Mouse (Mus musculus) erythroblast, embryonic 14.5 days (primary cell): ENCODE data around the gene Palm. TPM values are rescaled to one million over a fixed set of nuclear protein-coding genes. Genes with fewer than 3 reads are reported as not detected.

Experiments used
- H3K27me3 ChIP-seq: 2 replicates; pipeline ENCODE4 v1.6.1; 2012; ENCODE audit warnings: inconsistent platforms; ENCODE audit not compliant: control insufficient read depth
- H3K36me3 ChIP-seq: 2 replicates; pipeline ENCODE4 v1.6.1; 2012; ENCODE audit warnings: mild to moderate bottlenecking, inconsistent platforms; ENCODE audit not compliant: control insufficient read depth
- H3K4me1 ChIP-seq: 2 replicates; pipeline ENCODE4 v1.6.1; 2012; ENCODE audit warnings: inconsistent platforms; ENCODE audit not compliant: control insufficient read depth
- H3K4me3 ChIP-seq: replicated peaks from 2 replicates; pipeline ENCODE3; 2012; ENCODE audit warnings: moderate library complexity, mild to moderate bottlenecking, inconsistent platforms
- H3K9me3 ChIP-seq: 2 replicates; pipeline ENCODE4 v1.6.1; 2012; ENCODE audit warnings: low read length, inconsistent platforms, mixed read lengths; ENCODE audit not compliant: control insufficient read depth
- GATA1 ChIP-seq: IDR thresholded peaks from 2 replicates; pipeline ENCODE4 v1.6.1; 2012; ENCODE audit warnings: low read length, inconsistent platforms, mixed read lengths
- TAL1 ChIP-seq: IDR thresholded peaks from 3 replicates; pipeline ENCODE4 v1.6.1; 2012; ENCODE audit warnings: low read length, inconsistent platforms, mixed read lengths
- polyA plus RNA-seq: library from polyadenylated mRNA; stranded (reverse); fragments of >175 nt; gene quantifications from 2 replicates; pipeline ENCODE4 v1.2.3, GENCODE M21; 2012

The Palm gene
- polyA plus RNA-seq, 1 experiment = 0.52 TPM

GRCm38 (mm10) chr10:79790861-79791260 is 2.5 kb upstream of the Palm start, which contains the start of gene Prss57:
Prss57 (minus strand) TSS chr10:79790961.
- peaks cover 18% of the 10 kb centered on the region for H3K4me1 ChIP-seq
- H3K27me3 ChIP-seq = peaks cover 24% of the 10 kb centered on the region
- TF ChIP-seq GATA1 = no peak
- no peak for TF ChIP-seq TAL1
- no peak within 1 kb of the TSS for H3K4me3 ChIP-seq
- no peaks in the 10 kb centered on the region for H3K9me3 ChIP-seq
- no peaks in the 10 kb centered on the region for H3K36me3 ChIP-seq

GRCm38 (mm10) chr10:79792339-79793040 is 882 bp upstream of the Palm start:
- TF ChIP-seq TAL1 = no peak
- TF ChIP-seq GATA1 = no peak
- Histone ChIP-seq H3K36me3 (no peaks in the 10 kb centered on the region), H3K27me3 (peaks cover 24% of the 10 kb centered on the region), H3K4me3 (no peak overlapping the region), H3K4me1 (peaks cover 22% of the 10 kb centered on the region), H3K9me3 (no peaks in the 10 kb centered on the region)

- peaks cover 24% of the 10 kb centered on the region for H3K27me3 ChIP-seq
- peaks cover 31% of the 10 kb centered on the region for H3K4me1 ChIP-seq
- no peaks in the 10 kb centered on the region for H3K9me3 ChIP-seq
- peak overlapping the region; percentile 57 for H3K4me3 ChIP-seq
- no peaks in the 10 kb centered on the region for H3K36me3 ChIP-seq
- TF ChIP-seq TAL1 = no peak
- no peak for TF ChIP-seq GATA1
These were observed 542 bp downstream of the Palm start for GRCm38 (mm10) chr10:79793738-79794490.

- TF ChIP-seq TAL1 (no peak), GATA1 (no peak)
- Histone ChIP-seq H3K27me3 (peaks cover 24% of the 10 kb centered on the region), H3K36me3 (no peaks in the 10 kb centered on the region), H3K4me3 (no peak overlapping the region), H3K4me1 (peaks cover 31% of the 10 kb centered on the region), H3K9me3 (no peaks in the 10 kb centered on the region)
These were observed 1.1 kb downstream of the Palm start for GRCm38 (mm10) chr10:79794491-79794931.

- Histone ChIP-seq H3K36me3 (no peaks in the 10 kb centered on the region), H3K9me3 (no peaks in the 10 kb centered on the region), H3K4me3 (no peak overlapping the region), H3K27me3 (peaks cover 21% of the 10 kb centered on the region), H3K4me1 (peaks cover 31% of the 10 kb centered on the region)
- no peak for TF ChIP-seq GATA1
- TF ChIP-seq TAL1 = no peak
These were observed 2.5 kb downstream of the Palm start for GRCm38 (mm10) chr10:79795905-79796304.

GRCm38 (mm10) chr10:79797326-79797725 is 4.0 kb downstream of the Palm start:
- no peak for TF ChIP-seq TAL1
- TF ChIP-seq GATA1 = no peak
- H3K27me3 ChIP-seq = peaks cover 21% of the 10 kb centered on the region
- H3K4me1 ChIP-seq = peaks cover 35% of the 10 kb centered on the region
- H3K4me3 ChIP-seq = no peak overlapping the region
- no peaks in the 10 kb centered on the region for H3K36me3 ChIP-seq
- no peaks in the 10 kb centered on the region for H3K9me3 ChIP-seq

- no peaks in the 10 kb centered on the region for H3K9me3 ChIP-seq
These were observed 5.0 kb downstream of the Palm start for GRCm38 (mm10) chr10:79798289-79798928.

GRCm38 (mm10) chr10:79800508-79800907 is 7.1 kb downstream of the Palm start:
- no peaks in the 10 kb centered on the region for H3K9me3 ChIP-seq
- H3K36me3 ChIP-seq = no peaks in the 10 kb centered on the region
- no peaks in the 10 kb centered on the region; the same call in none of the 2 replicates for H3K27me3 ChIP-seq
- H3K4me1 ChIP-seq = peaks cover 23% of the 10 kb centered on the region
- H3K4me3 ChIP-seq = no peak overlapping the region
- TF ChIP-seq GATA1 (no peak), TAL1 (no peak)

More at GRCm38 (mm10) chr10:79798289-79798928, 5.0 kb downstream of the Palm start:
- H3K27me3 ChIP-seq = peaks cover 16% of the 10 kb centered on the region
- TF ChIP-seq GATA1 (no peak), TAL1 (no peak)
- H3K4me3 ChIP-seq = no peak overlapping the region
- H3K4me1 ChIP-seq = peaks cover 35% of the 10 kb centered on the region
- H3K36me3 ChIP-seq = no peaks in the 10 kb centered on the region

GRCm38 (mm10) chr10:79801837-79802236 is 8.5 kb downstream of the Palm start:
- TF ChIP-seq TAL1 (no peak), GATA1 (no peak)
- H3K4me3 ChIP-seq = no peak overlapping the region
- H3K4me1 ChIP-seq = peaks cover 35% of the 10 kb centered on the region
- H3K27me3 ChIP-seq = no peaks in the 10 kb centered on the region; the same call in none of the 2 replicates
- H3K9me3 ChIP-seq = no peaks in the 10 kb centered on the region
- no peaks in the 10 kb centered on the region for H3K36me3 ChIP-seq
